ENCODE assay signal across 35 mouse cellular contexts in genomic region chr9:27663230-27663629, GRCm38 (mm10).
"Had no signal": no experiment of that assay in that cellular context is flagged by ENCODE, and none has a peak within 500 bp of the region (broad histone marks: within the 10 kb centered on the region; RNA-seq: fewer than 3 reads in every experiment).

No protein-coding gene starts in this region.

- H3K4me1 ChIP-seq: heart, embryonic 10.5 days; heart, embryonic 15.5 days; intestine, embryonic 15.5 days; kidney, embryonic 15.5 days had no signal

- H3K9me3 ChIP-seq: heart, embryonic 10.5 days; heart, embryonic 12.5 days; heart, embryonic 13.5 days; heart, embryonic 15.5 days; hindbrain, embryonic 10.5 days; hindbrain, embryonic 12.5 days; hindbrain, embryonic 13.5 days; hindbrain, embryonic 15.5 days; intestine, embryonic 15.5 days; kidney, embryonic 15.5 days had no signal

- H3K27ac ChIP-seq: heart, embryonic 10.5 days; heart, embryonic 13.5 days; heart, embryonic 15.5 days; hindbrain, embryonic 10.5 days; hindbrain, embryonic 12.5 days; hindbrain, embryonic 13.5 days; hindbrain, embryonic 14.5 days; hindbrain, embryonic 15.5 days; hindbrain, postnatal 0 days; intestine, embryonic 15.5 days; kidney, embryonic 15.5 days; kidney, postnatal 0 days; layer of hippocampus, adult 2 months had no signal

- H3K4me2 ChIP-seq: heart, embryonic 11.5 days; heart, embryonic 12.5 days; heart, embryonic 13.5 days; heart, embryonic 15.5 days; hindbrain, embryonic 12.5 days; hindbrain, embryonic 13.5 days; hindbrain, embryonic 14.5 days; hindbrain, embryonic 15.5 days; intestine, embryonic 15.5 days; kidney, embryonic 15.5 days had no signal

- H3K36me3 ChIP-seq: heart, embryonic 10.5 days; heart, embryonic 12.5 days; heart, embryonic 13.5 days; heart, embryonic 15.5 days; hindbrain, embryonic 10.5 days; hindbrain, embryonic 12.5 days; hindbrain, embryonic 13.5 days; hindbrain, embryonic 15.5 days; intestine, embryonic 15.5 days; kidney, embryonic 15.5 days had no signal

- H3K4me3 ChIP-seq: heart, embryonic 10.5 days; heart, embryonic 12.5 days; heart, embryonic 13.5 days; heart, embryonic 15.5 days; hindbrain, embryonic 10.5 days; hindbrain, embryonic 12.5 days; hindbrain, embryonic 13.5 days; hindbrain, embryonic 15.5 days; intestine, embryonic 15.5 days; kidney, embryonic 15.5 days; layer of hippocampus, adult 2 months had no signal

- H3K9ac ChIP-seq: heart, embryonic 12.5 days; heart, embryonic 13.5 days; heart, embryonic 15.5 days; hindbrain, embryonic 12.5 days; hindbrain, embryonic 13.5 days; hindbrain, embryonic 14.5 days; hindbrain, embryonic 15.5 days; intestine, embryonic 15.5 days; kidney, embryonic 15.5 days had no signal

- ATAC-seq: hindbrain, embryonic 16.5 days; hindbrain, postnatal 0 days; inflammation-experienced regulatory T-cells, adult 6 months; intestine, embryonic 15.5 days; intestine, embryonic 16.5 days; intestine, postnatal 0 days had no signal

- DNase-seq: heart, postnatal 10 days; heart, postnatal 14 days; heart, postnatal 36 days; heart, postnatal 4 days; kidney, adult 11 months; kidney, adult 18-20 months; kidney, adult 2 months; kidney, adult 8-10 months; kidney, adult 9 months; kidney, postnatal 10 days; kidney, postnatal 14 days; kidney, postnatal 25 days; kidney, postnatal 36 days; kidney, postnatal 4 days; layer of hippocampus, adult 9-11 months; layer of hippocampus, postnatal 36 days had no signal

- H3K27me3 ChIP-seq: heart, embryonic 12.5 days; heart, embryonic 13.5 days; heart, embryonic 15.5 days; hindbrain, embryonic 12.5 days; hindbrain, embryonic 13.5 days; hindbrain, embryonic 15.5 days; intestine, embryonic 15.5 days; kidney, embryonic 15.5 days had no signal
